Mouse (Mus musculus) limb, embryonic 10.5 days (tissue): ENCODE results near the gene Dhrs1. TPM values are rescaled to one million over a fixed set of nuclear protein-coding genes. Genes with fewer than 3 reads are reported as not detected.

Experiments
- DNase-seq: peaks from one replicate; pipeline ENCODE4 v3.0.0-alpha.2; 2017; ENCODE audit warnings: low spot score
- H3K27ac ChIP-seq: fragments of 300-500 bp; sonication (generic); 2 replicates; pipeline ENCODE4 v1.5.1; 2016; ENCODE audit warnings: mild to moderate bottlenecking
- H3K27me3 ChIP-seq: fragments of 300-500 bp; sonication (generic); 2 replicates; pipeline ENCODE4 v1.6.1; 2016; ENCODE audit warnings: low read depth, mild to moderate bottlenecking; ENCODE audit not compliant: poor library complexity, severe bottlenecking
- H3K36me3 ChIP-seq: fragments of 300-500 bp; sonication (generic); 2 replicates; pipeline ENCODE4 v1.6.1; 2016; ENCODE audit warnings: mild to moderate bottlenecking, moderate library complexity
- H3K4me1 ChIP-seq: fragments of 300-500 bp; sonication (generic); 2 replicates; pipeline ENCODE4 v1.6.1; 2016
- H3K4me3 ChIP-seq: fragments of 300-500 bp; sonication (generic); 2 replicates; pipeline ENCODE4 v1.5.1; 2016; ENCODE audit warnings: mild to moderate bottlenecking, moderate library complexity
- H3K9me3 ChIP-seq: fragments of 300-500 bp; sonication (generic); replicated peaks from 2 replicates; pipeline ENCODE4 v1.6.1; 2016; ENCODE audit warnings: mild to moderate bottlenecking
- WGBS: fragments of 180-500 bp; shearing (Covaris S2); methylation state at CpG from one replicate; pipeline ENCODE4 v1.1.7; 2016; 5-methylcytosine and 5-hydroxymethylcytosine counted together
- polyA plus RNA-seq: library from polyadenylated mRNA; unstranded; fragments of >200 nt; fragmentation: Nextera tagmentation; extraction: Ambion mirVana; gene quantifications from 2 replicates; pipeline ENCODE4 v1.2.1, GENCODE M21; 2016

Gene Dhrs1
- polyA plus RNA-seq: 65.2 and 67.4 TPM in 2 replicates

GRCm38 (mm10) chr14:55745180-55745860 lies at the start of gene Dhrs1, which contains the start of gene Nop9:
TSS of gene Dhrs1 (minus strand) at chr14:55745690.
TSS of gene Nop9 (plus strand) at chr14:55745693.
- peak; percentile 98 for DNase-seq
- H3K27me3 ChIP-seq: no peaks in the 10 kb centered on the region
- peak within 1 kb of the TSS; percentile 87 for H3K27ac ChIP-seq
- H3K36me3 ChIP-seq: peaks cover 49% of the 10 kb centered on the region
- peak within 1 kb of the TSS; percentile 94 for H3K4me3 ChIP-seq
- peaks cover 31% of the 10 kb centered on the region for H3K4me1 ChIP-seq
- 2% methylated on average over 48 of the region's 48 CpGs for WGBS
- H3K9me3 ChIP-seq: no peaks in the 10 kb centered on the region

DNA sequence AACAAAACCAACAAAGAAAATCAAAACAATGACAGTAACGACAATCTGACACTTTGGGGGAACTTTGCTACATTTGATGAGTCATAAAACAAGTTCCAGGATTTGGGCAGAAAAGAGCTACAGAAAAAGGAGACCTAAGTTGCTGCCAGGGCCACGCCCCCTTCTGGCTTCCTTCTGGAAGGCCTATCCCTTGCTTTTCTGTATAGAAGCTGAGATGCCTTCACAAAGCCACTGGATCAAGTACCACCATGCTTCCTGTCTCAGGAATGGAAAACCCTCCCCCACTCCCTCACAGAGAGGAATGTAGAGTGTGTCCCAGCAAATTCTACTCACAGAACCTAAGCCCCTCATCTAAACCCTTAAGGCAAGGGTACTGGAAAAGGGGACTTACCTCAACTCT lies 48.5 kb upstream of the Dhrs1 start:
- WGBS: 73% methylated on average over 2 of the region's 2 CpGs
- H3K9me3 ChIP-seq: no peaks in the 10 kb centered on the region
- no peaks in the 10 kb centered on the region for H3K36me3 ChIP-seq
- peaks cover 17% of the 10 kb centered on the region for H3K27me3 ChIP-seq
- no peak overlapping the region for H3K27ac ChIP-seq
- H3K4me1 ChIP-seq: no peaks in the 10 kb centered on the region
- no peak overlapping the region for H3K4me3 ChIP-seq
- DNase-seq: no peak

DNA sequence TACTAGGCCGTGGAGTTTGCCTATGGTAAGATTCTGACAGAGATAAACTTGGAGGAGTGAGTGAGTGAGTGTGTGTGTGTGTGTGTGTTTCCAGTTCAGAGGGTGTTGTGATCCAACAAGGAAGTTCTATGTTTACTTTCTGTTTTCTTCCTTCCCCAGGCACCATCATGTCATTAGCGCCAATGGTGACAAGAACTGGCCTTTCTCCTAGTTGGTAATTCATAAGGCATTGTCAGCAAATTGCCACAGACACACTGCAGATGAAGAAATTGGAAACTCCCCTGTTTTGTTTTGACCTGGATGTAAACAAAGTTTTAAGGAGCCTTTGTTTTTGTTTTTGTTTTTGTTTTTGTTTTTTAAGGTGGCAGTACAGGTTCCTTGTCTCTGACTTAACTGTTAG lies 48.0 kb upstream of the Dhrs1 start:
- WGBS: 64% methylated on average over 2 of the region's 2 CpGs
- H3K36me3 ChIP-seq: no peaks in the 10 kb centered on the region
- no peak overlapping the region for H3K4me3 ChIP-seq
- H3K27ac ChIP-seq: no peak overlapping the region
- H3K4me1 ChIP-seq: peaks cover 4% of the 10 kb centered on the region
- H3K9me3 ChIP-seq: no peaks in the 10 kb centered on the region
- DNase-seq: no peak
- H3K27me3 ChIP-seq: peaks cover 22% of the 10 kb centered on the region

- peak; percentile 46 for DNase-seq
These were observed 43.0 kb upstream of the Dhrs1 start, which contains the start of gene Ripk3 for GRCm38 (mm10) chr14:55788256-55789050. TSS of gene Ripk3 (minus strand) at chr14:55788865.

GRCm38 (mm10) chr14:55787731-55788130 lies 42.2 kb upstream of the Dhrs1 start:
- Histone ChIP-seq H3K4me1 (peaks cover 38% of the 10 kb centered on the region), H3K9me3 (no peaks in the 10 kb centered on the region), H3K36me3 (no peaks in the 10 kb centered on the region), H3K27me3 (peaks cover 76% of the 10 kb centered on the region), H3K27ac (peak overlapping the region; percentile 62; the same call in 1 of the 2 replicates), H3K4me3 (peak overlapping the region; percentile 56)
- no peak for DNase-seq
- WGBS: 23% methylated on average over 11 of the region's 11 CpGs

More at GRCm38 (mm10) chr14:55788256-55789050, 43.0 kb upstream of the Dhrs1 start, which contains the start of gene Ripk3:
- no peaks in the 10 kb centered on the region for H3K36me3 ChIP-seq
- H3K9me3 ChIP-seq: no peaks in the 10 kb centered on the region
- H3K27ac ChIP-seq: peak within 1 kb of the TSS; percentile 62
- peaks cover 72% of the 10 kb centered on the region for H3K27me3 ChIP-seq
- 3% methylated on average over 40 of the region's 40 CpGs for WGBS
- H3K4me3 ChIP-seq: peak within 1 kb of the TSS; percentile 56
- H3K4me1 ChIP-seq: peaks cover 31% of the 10 kb centered on the region

GRCm38 (mm10) chr14:55785195-55785594 lies 39.7 kb upstream of the Dhrs1 start:
- no peak overlapping the region for H3K4me3 ChIP-seq
- no peak for DNase-seq
- peaks cover 59% of the 10 kb centered on the region for H3K4me1 ChIP-seq
- H3K9me3 ChIP-seq: no peaks in the 10 kb centered on the region
- no peak overlapping the region for H3K27ac ChIP-seq
- H3K36me3 ChIP-seq: no peaks in the 10 kb centered on the region
- 21% methylated on average over 6 of the region's 6 CpGs for WGBS
- H3K27me3 ChIP-seq: peaks cover 92% of the 10 kb centered on the region

GRCm38 (mm10) chr14:55783958-55784235 lies 38.4 kb upstream of the Dhrs1 start, which contains the start of gene Adcy4:
TSS of gene Adcy4 (minus strand) at chr14:55784095.
- Histone ChIP-seq H3K4me1 (peaks cover 59% of the 10 kb centered on the region), H3K36me3 (0 out of 2 replicates have a peak, but pooled peaks cover 4% of the 10 kb centered on the region), H3K27me3 (peaks cover 83% of the 10 kb centered on the region), H3K27ac (peak within 1 kb of the TSS; percentile 84), H3K9me3 (no peaks in the 10 kb centered on the region), H3K4me3 (peak within 1 kb of the TSS; percentile 58)
- DNase-seq: peak; percentile 53
- WGBS: 4% methylated on average over 13 of the region's 13 CpGs

DNA sequence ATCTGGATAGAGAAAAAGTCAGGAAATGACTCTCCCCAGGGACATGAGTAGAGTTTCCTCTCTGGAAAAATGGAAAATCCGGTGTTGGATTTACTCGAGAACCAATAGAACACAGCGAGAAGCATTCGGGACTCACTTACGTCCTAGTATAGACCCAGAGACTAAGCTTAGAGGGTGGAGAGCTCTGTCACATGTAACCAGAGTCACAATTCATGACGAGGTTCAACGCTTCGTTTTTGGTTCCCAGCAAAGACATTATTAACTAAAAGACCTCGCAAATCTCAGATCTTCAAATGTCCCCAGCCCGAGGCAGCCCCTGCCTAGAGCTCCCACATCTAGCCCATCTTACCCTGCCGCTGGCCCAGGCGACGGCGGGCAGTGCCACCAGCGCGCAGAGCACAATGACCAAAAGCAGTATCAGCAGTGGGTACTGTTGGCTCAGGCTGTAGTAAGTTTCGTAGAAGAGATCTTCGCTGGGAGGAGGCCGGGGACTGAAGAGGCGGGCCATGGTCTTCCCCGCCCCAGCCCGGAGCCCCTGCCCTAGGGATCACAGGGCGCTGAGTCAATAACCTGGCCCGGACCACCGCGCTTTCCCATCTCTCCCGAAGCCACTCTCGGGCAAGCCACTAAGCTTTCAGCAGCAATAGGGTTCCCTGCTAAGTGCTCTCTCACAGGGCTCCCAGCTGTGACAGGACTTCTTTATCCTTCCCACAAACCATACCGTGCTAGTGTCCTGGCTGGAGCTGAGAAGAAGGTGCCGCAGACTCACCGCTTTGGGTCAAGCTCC lies 37.9 kb upstream of the Dhrs1 start:
- H3K4me3 ChIP-seq: peak overlapping the region; percentile 58
- WGBS: 1% methylated on average over 31 of the region's 31 CpGs
- H3K4me1 ChIP-seq: peaks cover 54% of the 10 kb centered on the region
- peak; percentile 67 for DNase-seq
- 0 out of 2 replicates have a peak, but pooled peaks cover 8% of the 10 kb centered on the region for H3K36me3 ChIP-seq
- peaks cover 78% of the 10 kb centered on the region for H3K27me3 ChIP-seq
- peak overlapping the region; percentile 84 for H3K27ac ChIP-seq
- H3K9me3 ChIP-seq: no peaks in the 10 kb centered on the region

GRCm38 (mm10) chr14:55782361-55782960 lies 37.0 kb upstream of the Dhrs1 start:
- DNase-seq: no peak
- Histone ChIP-seq H3K9me3 (no peaks in the 10 kb centered on the region), H3K36me3 (0 out of 2 replicates have a peak, but pooled peaks cover 14% of the 10 kb centered on the region), H3K4me3 (peak overlapping the region; percentile 58), H3K27me3 (peaks cover 69% of the 10 kb centered on the region), H3K27ac (peak overlapping the region; percentile 84), H3K4me1 (peaks cover 49% of the 10 kb centered on the region)
- 51% methylated on average over 9 of the region's 9 CpGs for WGBS

GRCm38 (mm10) chr14:55781310-55781709 lies 35.8 kb upstream of the Dhrs1 start:
- Histone ChIP-seq H3K27ac (peak overlapping the region; percentile 27; the same call in 1 of the 2 replicates), H3K27me3 (peaks cover 58% of the 10 kb centered on the region), H3K9me3 (no peaks in the 10 kb centered on the region), H3K4me1 (peaks cover 52% of the 10 kb centered on the region), H3K36me3 (0 out of 2 replicates have a peak, but pooled peaks cover 15% of the 10 kb centered on the region), H3K4me3 (peak overlapping the region; percentile 36)
- WGBS: 16% methylated on average over 14 of the region's 14 CpGs
- DNase-seq: peak; percentile 74

DNA sequence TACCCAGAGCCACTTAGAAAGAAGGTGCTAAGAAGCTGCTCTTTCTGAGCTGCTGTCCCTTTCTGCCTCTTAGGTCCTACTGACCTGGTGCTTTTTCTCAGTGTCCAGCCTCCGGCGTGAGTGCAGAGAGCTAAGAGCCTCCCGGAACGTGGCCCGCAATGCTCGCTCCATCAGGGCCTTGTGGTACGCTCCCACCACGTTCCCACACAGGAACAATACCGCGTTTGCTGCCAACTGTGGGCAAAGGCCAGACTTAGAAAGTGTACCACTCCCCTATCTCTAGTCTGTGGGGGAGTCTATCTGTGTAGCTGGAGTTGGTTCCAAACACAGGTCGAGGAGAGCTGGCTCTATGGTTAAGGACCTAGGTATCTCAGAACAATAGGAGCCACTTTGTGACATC lies 35.2 kb upstream of the Dhrs1 start:
- Histone ChIP-seq H3K4me3 (no peak overlapping the region), H3K27me3 (peaks cover 52% of the 10 kb centered on the region), H3K36me3 (0 out of 2 replicates have a peak, but pooled peaks cover 15% of the 10 kb centered on the region), H3K9me3 (no peaks in the 10 kb centered on the region), H3K27ac (no peak overlapping the region), H3K4me1 (peaks cover 52% of the 10 kb centered on the region)
- 80% methylated on average over 11 of the region's 11 CpGs for WGBS
- no peak for DNase-seq

- WGBS: 59% methylated on average over 16 of the region's 16 CpGs
- Histone ChIP-seq H3K4me1 (peaks cover 46% of the 10 kb centered on the region), H3K4me3 (no peak overlapping the region), H3K27me3 (peaks cover 49% of the 10 kb centered on the region), H3K27ac (no peak overlapping the region), H3K36me3 (0 out of 2 replicates have a peak, but pooled peaks cover 15% of the 10 kb centered on the region), H3K9me3 (no peaks in the 10 kb centered on the region)
- DNase-seq: no peak
These were observed 34.2 kb upstream of the Dhrs1 start for GRCm38 (mm10) chr14:55779656-55780055.
